Mouse (Mus musculus) olfactory bulb, adult 2 months (tissue): ENCODE data around the gene Obp2a. TPM values are rescaled to one million over a fixed set of nuclear protein-coding genes. Genes with fewer than 3 reads are reported as not detected.
A peak's percentile ranks its signal among the peaks of the same experiment; 100 is the strongest.

Experiments
- H3K27ac ChIP-seq: fragments of 200-500 bp; 2 replicates; pipeline ENCODE4 v1.5.1; 2012; ENCODE audit warnings: low read depth, low read length; ENCODE audit not compliant: insufficient read depth
- H3K4me1 ChIP-seq: fragments of 200-500 bp; 2 replicates; pipeline ENCODE4 v1.6.1; 2012; ENCODE audit warnings: low read length; ENCODE audit not compliant: control insufficient read depth, insufficient read depth
- H3K4me3 ChIP-seq: fragments of 200-500 bp; 2 replicates; pipeline ENCODE4 v1.5.1; 2012; ENCODE audit warnings: mild to moderate bottlenecking, low read depth, low read length, moderate library complexity; ENCODE audit not compliant: insufficient read depth
- CTCF ChIP-seq: fragments of 200-500 bp; IDR thresholded peaks from 2 replicates; pipeline ENCODE4 v1.5.1; 2012; ENCODE audit warnings: low read depth, mild to moderate bottlenecking, low read length, moderate library complexity; ENCODE audit not compliant: insufficient read depth
- POLR2A ChIP-seq: fragments of 200-500 bp; IDR thresholded peaks from 2 replicates; pipeline ENCODE4 v1.6.1; 2012; ENCODE audit warnings: mild to moderate bottlenecking, low read depth, low read length, moderate library complexity; ENCODE audit not compliant: insufficient read depth
- WGBS: fragments of 180-500 bp; shearing (Covaris S2); methylation state at CpG from one replicate; pipeline ENCODE4 v1.1.7; 2018; 5-methylcytosine and 5-hydroxymethylcytosine counted together
- polyA plus RNA-seq: library from polyadenylated mRNA; stranded (reverse); fragments of >200 nt; gene quantifications from 2 replicates; pipeline ENCODE4 v1.2.4, GENCODE M21; 2012; ENCODE audit warnings: low replicate concordance; ENCODE audit not compliant: missing spikeins, insufficient read depth, insufficient read length

Gene Obp2a
- polyA plus RNA-seq, 1 experiment: not detected

DNA sequence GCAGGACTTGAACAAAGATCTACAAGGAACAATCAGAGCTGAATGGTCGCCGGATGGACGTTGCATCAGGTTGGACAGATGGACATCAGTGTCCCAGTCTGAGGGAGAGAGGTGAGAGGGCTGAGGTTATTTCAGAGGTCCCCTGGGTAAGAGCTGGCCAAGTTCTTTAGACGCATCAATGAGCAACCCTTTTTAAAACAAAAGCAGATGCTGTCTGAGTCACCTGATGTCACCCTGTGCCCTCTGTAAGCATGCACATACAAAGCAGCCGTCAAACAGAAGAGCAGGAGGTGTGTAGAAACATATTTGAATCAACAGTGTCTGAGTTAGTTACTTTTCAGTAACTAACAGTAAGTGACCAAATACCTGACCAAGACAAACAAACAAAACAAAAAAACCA, 35.7 kb upstream of the Obp2a start:
- H3K27ac ChIP-seq: no peak overlapping the region
- 87% methylated on average over 5 of the region's 5 CpGs for WGBS

DNA sequence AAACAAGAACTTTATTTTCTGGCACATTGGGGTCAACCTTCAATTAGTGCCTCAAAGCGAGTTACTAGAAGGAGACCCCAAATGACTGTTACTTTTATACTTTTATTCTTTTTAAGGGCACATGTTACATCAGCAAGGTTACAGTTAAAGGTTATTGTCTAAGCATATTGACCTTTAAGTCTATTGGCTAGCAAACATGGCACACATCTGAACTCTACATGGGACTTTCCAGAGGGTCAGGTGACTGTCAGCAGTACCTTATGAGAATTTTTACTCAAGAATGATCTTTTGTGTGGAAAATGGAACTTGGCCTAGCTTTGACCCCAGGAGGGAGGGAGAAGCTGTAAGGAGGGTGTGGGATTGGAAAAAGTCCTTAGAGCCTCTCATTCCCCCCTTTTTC, 33.3 kb upstream of the Obp2a start:
- Histone ChIP-seq H3K4me3 (no peak overlapping the region), H3K27ac (no peak overlapping the region), H3K4me1 (no peaks in the 10 kb centered on the region)
- WGBS: 63% methylated on average over 1 of the region's 1 CpGs
- no peak for TF ChIP-seq CTCF
- TF ChIP-seq POLR2A: no peak

More for the DNA sequence above, 35.7 kb upstream of the Obp2a start:
- TF ChIP-seq POLR2A (no peak), CTCF (no peak)
- Histone ChIP-seq H3K4me1 (no peaks in the 10 kb centered on the region), H3K4me3 (no peak overlapping the region)

DNA sequence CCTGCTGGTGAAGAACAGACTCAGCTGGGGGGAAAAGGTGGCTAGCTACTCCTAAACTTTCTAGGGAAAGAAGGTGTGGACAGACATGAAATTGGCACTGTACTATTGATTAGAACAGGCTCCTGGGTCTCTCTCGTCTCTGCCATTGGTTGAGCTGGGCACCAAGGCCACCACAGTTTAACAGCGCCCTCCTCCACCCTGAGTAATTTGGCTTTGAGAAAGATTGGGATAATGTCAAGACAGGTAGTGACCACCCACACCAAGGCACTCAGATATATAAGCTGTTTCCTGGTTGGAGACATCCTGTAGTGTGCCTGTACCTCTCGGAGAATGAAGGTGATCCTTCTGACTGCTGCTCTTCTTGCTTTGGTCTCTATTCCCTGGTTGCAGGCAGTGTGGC, 23.4 kb upstream of the Obp2a start, which contains the start of gene Lcn6:
Gene Lcn6, plus strand, starts transcription at position 301 of the 400 bp plus-strand sequence.
- Histone ChIP-seq H3K27ac (no peak within 1 kb of the TSS), H3K4me1 (no peaks in the 10 kb centered on the region), H3K4me3 (no peak within 1 kb of the TSS)
- TF ChIP-seq POLR2A (no peak), CTCF (no peak)
- WGBS: 92% methylated on average over 3 of the region's 3 CpGs

DNA sequence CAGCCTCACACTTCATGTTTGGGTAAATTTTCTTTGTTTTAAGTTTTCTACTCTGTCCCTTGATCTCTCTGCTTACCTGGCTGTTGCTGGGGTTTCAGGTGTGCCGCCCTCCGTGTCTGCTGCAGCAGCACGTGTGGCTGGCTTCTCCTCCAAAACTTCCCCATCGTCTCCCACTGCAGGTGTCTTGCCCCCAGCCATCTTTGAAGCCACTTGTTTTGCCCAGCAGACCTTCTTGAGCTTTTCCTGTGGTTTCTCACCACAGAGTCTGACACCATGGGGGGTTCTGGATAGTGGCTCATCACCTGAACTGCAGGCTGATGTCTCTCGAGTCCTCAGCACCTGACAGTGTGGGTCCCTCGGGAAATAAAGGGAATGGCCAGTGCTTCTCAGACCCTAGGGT, 20.3 kb upstream of the Obp2a start:
- H3K4me3 ChIP-seq: no peak overlapping the region
- no peaks in the 10 kb centered on the region for H3K4me1 ChIP-seq
- TF ChIP-seq POLR2A: no peak
- no peak for TF ChIP-seq CTCF
- no peak overlapping the region for H3K27ac ChIP-seq
- WGBS: 91% methylated on average over 6 of the region's 6 CpGs

DNA sequence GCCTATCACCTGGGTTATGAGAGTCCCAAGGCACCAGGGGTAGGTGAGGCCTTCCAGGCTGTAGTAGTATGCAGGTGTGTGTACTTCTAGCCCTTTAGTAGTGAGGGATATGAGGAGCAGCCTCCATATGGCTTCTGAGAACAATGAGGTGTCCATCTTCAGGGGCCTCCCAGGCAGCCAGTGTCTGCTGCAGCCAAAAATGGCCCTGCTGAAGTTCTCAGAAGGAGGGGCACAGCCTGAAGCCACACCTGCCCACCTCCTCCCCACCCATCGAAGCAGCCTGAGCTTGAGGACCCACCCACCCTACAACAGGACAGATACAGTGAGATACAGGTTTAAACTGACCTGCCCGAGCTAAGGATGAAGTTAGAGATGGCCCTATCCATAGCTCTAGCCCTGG, 17.4 kb upstream of the Obp2a start, which contains the start of gene Lcn10:
Gene Lcn10, plus strand, starts transcription at position 301 of the 400 bp plus-strand sequence.
- H3K27ac ChIP-seq: no peak within 1 kb of the TSS
- H3K4me3 ChIP-seq: no peak within 1 kb of the TSS
- H3K4me1 ChIP-seq: no peaks in the 10 kb centered on the region
- WGBS: 73% methylated on average over 2 of the region's 2 CpGs
- TF ChIP-seq CTCF: no peak
- TF ChIP-seq POLR2A: no peak

DNA sequence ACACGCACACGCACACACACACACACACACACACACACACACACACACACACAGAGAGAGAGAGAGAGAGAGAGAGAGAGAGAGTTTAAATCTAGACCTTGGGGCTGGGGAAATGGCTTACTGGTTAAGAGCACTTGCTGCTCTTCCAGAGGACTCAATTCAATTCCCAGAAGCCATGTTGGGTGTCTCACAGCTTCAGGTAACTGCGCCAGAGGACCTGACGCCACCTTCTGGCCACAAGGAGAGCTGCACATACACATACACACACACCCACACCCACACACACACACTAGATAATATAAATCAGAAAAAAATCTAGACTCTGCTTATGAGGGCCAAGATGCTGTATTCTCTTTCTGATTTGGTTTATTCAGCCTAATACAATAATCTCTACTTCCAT, 12.9 kb upstream of the Obp2a start:
- H3K4me1 ChIP-seq: no peaks in the 10 kb centered on the region
- H3K27ac ChIP-seq: no peak overlapping the region
- H3K4me3 ChIP-seq: no peak overlapping the region
- 68% methylated on average over 4 of the region's 4 CpGs for WGBS
- TF ChIP-seq POLR2A: no peak
- TF ChIP-seq CTCF: no peak

DNA sequence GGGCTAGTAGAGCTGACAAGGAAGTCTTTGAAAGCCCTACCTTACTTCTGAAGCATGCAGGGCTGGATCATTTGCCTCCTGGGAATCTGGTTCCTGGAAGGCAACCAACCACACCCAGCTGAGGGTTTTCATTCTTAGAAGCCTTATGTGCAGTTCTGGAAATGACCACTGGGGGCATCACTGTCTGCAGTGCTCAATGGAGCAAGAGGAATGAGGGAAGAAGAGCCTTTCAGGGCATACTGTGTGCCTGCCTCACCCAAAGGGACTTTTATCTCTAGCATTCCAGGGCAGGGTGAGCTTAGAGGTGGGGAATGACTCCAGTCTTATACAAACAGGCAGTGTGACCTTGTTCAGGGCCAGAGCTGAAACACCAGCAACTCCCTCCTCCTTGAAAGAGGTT, 5.2 kb upstream of the Obp2a start:
- TF ChIP-seq POLR2A (no peak), CTCF (peak; percentile 49; the same call in 1 of the 2 replicates)
- Histone ChIP-seq H3K4me3 (no peak overlapping the region), H3K4me1 (no peaks in the 10 kb centered on the region), H3K27ac (no peak overlapping the region)

DNA sequence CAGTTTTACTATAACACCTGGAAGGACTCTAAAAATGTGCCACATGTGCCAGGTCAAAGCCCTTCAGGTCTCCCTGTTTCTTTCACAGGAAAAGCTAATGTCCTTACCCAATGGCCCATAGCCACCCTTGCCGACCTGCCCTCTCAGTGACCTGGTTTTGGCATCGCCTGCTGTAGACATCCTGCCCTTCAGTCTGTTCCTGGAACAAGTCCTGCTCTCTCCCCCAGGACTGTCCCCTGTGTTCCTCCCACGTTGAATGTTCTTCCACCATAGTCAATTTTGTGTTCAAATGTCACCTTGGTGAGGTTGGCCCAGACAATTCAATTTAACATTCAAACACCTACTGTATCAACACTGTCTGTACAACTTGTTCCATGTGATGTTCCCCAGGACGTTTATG, 2.9 kb upstream of the Obp2a start:
- H3K4me1 ChIP-seq: no peaks in the 10 kb centered on the region
- H3K4me3 ChIP-seq: no peak overlapping the region
- no peak for TF ChIP-seq CTCF
- TF ChIP-seq POLR2A: no peak
- no peak overlapping the region for H3K27ac ChIP-seq
- 63% methylated on average over 4 of the region's 4 CpGs for WGBS

DNA sequence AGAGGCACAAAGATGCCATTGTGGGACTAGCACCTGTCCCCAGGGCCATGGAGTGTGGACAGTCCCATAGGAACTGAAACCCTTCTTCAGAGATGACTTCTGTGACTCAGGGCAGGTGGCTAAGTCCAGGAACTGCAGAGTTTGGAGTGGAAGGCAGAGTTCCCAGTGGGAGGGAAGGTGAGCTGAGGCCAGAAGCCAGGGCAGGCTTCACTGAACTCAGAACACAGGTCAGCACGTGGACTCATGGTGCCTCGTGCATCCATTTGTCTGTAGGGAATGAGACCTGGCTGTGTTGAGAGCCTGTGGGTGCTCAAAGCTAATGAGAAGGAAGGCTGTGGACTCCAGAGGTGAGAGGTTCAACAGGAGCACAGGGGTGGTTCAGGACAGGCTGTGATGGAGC, 1.1 kb upstream of the Obp2a start:
- Histone ChIP-seq H3K27ac (no peak overlapping the region), H3K4me1 (no peaks in the 10 kb centered on the region), H3K4me3 (no peak overlapping the region)
- TF ChIP-seq POLR2A (no peak), CTCF (no peak)
- WGBS: 94% methylated on average over 2 of the region's 2 CpGs

DNA sequence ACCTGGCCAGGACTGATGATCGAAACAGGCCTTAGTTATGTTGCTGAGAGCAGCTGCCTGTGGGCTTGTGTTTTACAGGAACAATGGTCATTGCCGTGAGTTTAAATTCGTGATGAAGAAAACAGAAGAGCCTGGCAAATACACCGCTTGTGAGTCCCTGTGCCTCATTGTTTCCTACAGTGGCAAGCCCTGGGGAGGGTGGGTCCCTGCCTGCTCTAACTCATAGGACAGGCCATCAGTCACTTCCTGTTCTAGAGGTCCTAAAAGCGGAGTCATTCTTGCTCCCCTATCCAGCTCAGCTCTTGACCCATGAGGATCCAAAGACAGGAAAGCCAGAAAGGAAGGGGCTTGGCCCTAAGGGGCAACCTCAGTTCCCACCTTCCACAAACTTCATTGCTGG, 1.2 kb downstream of the Obp2a start:
- H3K27ac ChIP-seq: no peak overlapping the region
- TF ChIP-seq CTCF: no peak
- no peak for TF ChIP-seq POLR2A
- WGBS: 78% methylated on average over 5 of the region's 5 CpGs

More for the DNA sequence above, 1.2 kb downstream of the Obp2a start:
- no peaks in the 10 kb centered on the region for H3K4me1 ChIP-seq
- no peak overlapping the region for H3K4me3 ChIP-seq
